Mouse (Mus musculus) hindbrain, embryonic 15.5 days (tissue): Measurements from ENCODE around the gene Lcn11. TPM values are rescaled to one million over a fixed set of nuclear protein-coding genes. Genes with fewer than 3 reads are reported as not detected.
"Not testable (repeated sequence)": the region's sequence is repeated elsewhere in the genome, so short reads cannot be mapped to it uniquely, and the experiment has no call there.

Experiments used
- ATAC-seq: fragments of 200-750 bp; cut with Nextera tagmentation; 2 replicates; pipeline ENCODE4 v1.8.0; 2017; ENCODE audit warnings: low read depth, moderate number of reproducible peaks, moderate TSS enrichment; ENCODE audit not compliant: low FRiP score
- H3K27ac ChIP-seq: fragments of 300-500 bp; sonication (generic); replicated peaks from 2 replicates; pipeline ENCODE4 v1.5.1; 2015; ENCODE audit warnings: mild to moderate bottlenecking, inconsistent platforms
- H3K27me3 ChIP-seq: fragments of 300-500 bp; sonication (generic); 2 replicates; pipeline ENCODE4 v1.6.1; 2015; ENCODE audit warnings: control low read depth, inconsistent platforms
- H3K36me3 ChIP-seq: fragments of 300-500 bp; sonication (generic); 2 replicates; pipeline ENCODE4 v1.6.1; 2015; ENCODE audit warnings: control low read depth, inconsistent platforms
- H3K4me1 ChIP-seq: fragments of 300-500 bp; sonication (generic); replicated peaks from 2 replicates; pipeline ENCODE4 v1.6.1; 2015; ENCODE audit warnings: control low read depth, inconsistent platforms
- H3K4me2 ChIP-seq: fragments of 300-500 bp; sonication (generic); 2 replicates; pipeline ENCODE4 v1.6.1; 2015; ENCODE audit warnings: moderate library complexity, mild to moderate bottlenecking, inconsistent platforms
- H3K4me3 ChIP-seq: fragments of 300-500 bp; sonication (generic); 2 replicates; pipeline ENCODE4 v1.5.1; 2015; ENCODE audit warnings: mild to moderate bottlenecking, inconsistent platforms
- H3K9ac ChIP-seq: fragments of 300-500 bp; sonication (generic); 2 replicates; pipeline ENCODE4 v1.6.1; 2015; ENCODE audit warnings: inconsistent platforms
- H3K9me3 ChIP-seq: fragments of 300-500 bp; sonication (generic); 2 replicates; pipeline ENCODE4 v1.6.1; 2016; ENCODE audit warnings: control low read depth, inconsistent platforms
- WGBS: fragments of 180-500 bp; shearing (Covaris S2); methylation state at CpG from one replicate; pipeline ENCODE4 v1.1.7; 2015; 5-methylcytosine and 5-hydroxymethylcytosine counted together
- polyA plus RNA-seq: library from polyadenylated mRNA; unstranded; fragments of >200 nt; fragmentation: Nextera tagmentation; extraction: Ambion mirVana; gene quantifications from 2 replicates; pipeline ENCODE4 v1.2.1, GENCODE M21; 2015

The Lcn11 gene
- polyA plus RNA-seq, 1 experiment from 2014 or later = not detected

- Histone ChIP-seq H3K27me3 (no peaks in the 10 kb centered on the region), H3K9ac (no peak overlapping the region), H3K4me1 (no peaks in the 10 kb centered on the region), H3K4me2 (no peak overlapping the region), H3K27ac (no peak overlapping the region), H3K36me3 (no peaks in the 10 kb centered on the region), H3K9me3 (no peaks in the 10 kb centered on the region), H3K4me3 (no peak overlapping the region)
- 80% methylated on average over 4 of the region's 4 CpGs for WGBS
- no peak for ATAC-seq
Observed at GRCm38 (mm10) chr2:25780921-25781320, 4.1 kb downstream of the Lcn11 start.

- Histone ChIP-seq H3K4me2 (no peak within 1 kb of the TSS), H3K4me1 (no peaks in the 10 kb centered on the region), H3K27me3 (no peaks in the 10 kb centered on the region), H3K9me3 (no peaks in the 10 kb centered on the region), H3K4me3 (no peak within 1 kb of the TSS), H3K27ac (no peak within 1 kb of the TSS), H3K36me3 (no peaks in the 10 kb centered on the region), H3K9ac (no peak within 1 kb of the TSS)
- WGBS = 88% methylated on average over 3 of the region's 3 CpGs
- no peak for ATAC-seq
Observed at GRCm38 (mm10) chr2:25781957-25782356, 5.1 kb downstream of the Lcn11 start, which contains the start of gene Gm13539. Gm13539 (plus strand) TSS chr2:25782257.

GRCm38 (mm10) chr2:25785573-25786322 lies 8.9 kb downstream of the Lcn11 start:
- H3K27ac ChIP-seq = no peak overlapping the region
- 65% methylated on average over 5 of the region's 5 CpGs for WGBS
- ATAC-seq = no peak
- H3K9ac ChIP-seq = no peak overlapping the region
- no peaks in the 10 kb centered on the region for H3K9me3 ChIP-seq
- no peaks in the 10 kb centered on the region for H3K27me3 ChIP-seq
- no peaks in the 10 kb centered on the region for H3K4me1 ChIP-seq
- H3K4me2 ChIP-seq = no peak overlapping the region
- no peak overlapping the region for H3K4me3 ChIP-seq
- H3K36me3 ChIP-seq = no peaks in the 10 kb centered on the region

- no peak for ATAC-seq
- no peak overlapping the region for H3K4me3 ChIP-seq
- no peaks in the 10 kb centered on the region for H3K27me3 ChIP-seq
- no peak overlapping the region for H3K27ac ChIP-seq
- no peak overlapping the region for H3K4me2 ChIP-seq
- no peaks in the 10 kb centered on the region for H3K4me1 ChIP-seq
- H3K9ac ChIP-seq = no peak overlapping the region
- WGBS = 92% methylated on average over 3 of the region's 3 CpGs
- H3K9me3 ChIP-seq = no peaks in the 10 kb centered on the region
- no peaks in the 10 kb centered on the region for H3K36me3 ChIP-seq
Observed at GRCm38 (mm10) chr2:25789092-25789491, 12.3 kb downstream of the Lcn11 start.

- 0 out of 2 replicates have a peak, but pooled peaks cover 3% of the 10 kb centered on the region for H3K4me1 ChIP-seq
- no peak overlapping the region for H3K9ac ChIP-seq
- 58% methylated on average over 2 of the region's 2 CpGs for WGBS
- no peak overlapping the region for H3K4me3 ChIP-seq
- H3K9me3 ChIP-seq = no peaks in the 10 kb centered on the region
- no peak overlapping the region for H3K4me2 ChIP-seq
- H3K27ac ChIP-seq = no peak overlapping the region
- H3K27me3 ChIP-seq = no peaks in the 10 kb centered on the region
- no peak for ATAC-seq
- H3K36me3 ChIP-seq = no peaks in the 10 kb centered on the region
Observed at GRCm38 (mm10) chr2:25797635-25798034, 20.8 kb downstream of the Lcn11 start.

GRCm38 (mm10) chr2:25798065-25798464 lies 21.2 kb downstream of the Lcn11 start:
- H3K4me1 ChIP-seq = 0 out of 2 replicates have a peak, but pooled peaks cover 3% of the 10 kb centered on the region
- no peaks in the 10 kb centered on the region for H3K9me3 ChIP-seq
- no peaks in the 10 kb centered on the region for H3K27me3 ChIP-seq
- no peak for ATAC-seq
- no peak overlapping the region for H3K4me3 ChIP-seq
- 30% methylated on average over 5 of the region's 5 CpGs for WGBS
- H3K9ac ChIP-seq = no peak overlapping the region
- no peak overlapping the region for H3K4me2 ChIP-seq
- H3K36me3 ChIP-seq = no peaks in the 10 kb centered on the region
- no peak overlapping the region for H3K27ac ChIP-seq

- no peak overlapping the region for H3K9ac ChIP-seq
- no peak overlapping the region for H3K4me3 ChIP-seq
- no peaks in the 10 kb centered on the region for H3K4me1 ChIP-seq
- no peak overlapping the region for H3K27ac ChIP-seq
- no peaks in the 10 kb centered on the region for H3K9me3 ChIP-seq
- 78% methylated on average over 2 of the region's 2 CpGs for WGBS
- H3K36me3 ChIP-seq = no peaks in the 10 kb centered on the region
- no peak for ATAC-seq
- no peaks in the 10 kb centered on the region for H3K27me3 ChIP-seq
- no peak overlapping the region for H3K4me2 ChIP-seq
Observed at GRCm38 (mm10) chr2:25811711-25812110, 34.9 kb downstream of the Lcn11 start.

- Histone ChIP-seq H3K9ac (no peak overlapping the region), H3K4me2 (no peak overlapping the region), H3K27ac (no peak overlapping the region), H3K36me3 (no peaks in the 10 kb centered on the region), H3K4me3 (no peak overlapping the region), H3K9me3 (no peaks in the 10 kb centered on the region), H3K27me3 (no peaks in the 10 kb centered on the region), H3K4me1 (no peaks in the 10 kb centered on the region)
- WGBS = 80% methylated on average over 5 of the region's 5 CpGs
- ATAC-seq = no peak
Observed at GRCm38 (mm10) chr2:25813364-25813763, 36.5 kb downstream of the Lcn11 start.

GRCm38 (mm10) chr2:25815748-25816147 lies 38.9 kb downstream of the Lcn11 start, which contains the start of gene Glt6d1:
Glt6d1 (minus strand) TSS chr2:25815848.
- not testable (repeated sequence) for H3K27ac ChIP-seq, H3K4me2 ChIP-seq, H3K9me3 ChIP-seq, H3K9ac ChIP-seq, H3K4me3 ChIP-seq, H3K36me3 ChIP-seq, H3K4me1 ChIP-seq, ATAC-seq, H3K27me3 ChIP-seq
- WGBS = 80% methylated on average over 1 of the region's 1 CpGs

GRCm38 (mm10) chr2:25822806-25823205 lies 46.0 kb downstream of the Lcn11 start, which contains the start of gene Lcn9:
Lcn9 (plus strand) TSS chr2:25823153.
- H3K27ac ChIP-seq = no peak within 1 kb of the TSS
- H3K36me3 ChIP-seq = no peaks in the 10 kb centered on the region
- no peak within 1 kb of the TSS for H3K9ac ChIP-seq
- no peak within 1 kb of the TSS for H3K4me2 ChIP-seq
- H3K27me3 ChIP-seq = no peaks in the 10 kb centered on the region
- no peak for ATAC-seq
- no peaks in the 10 kb centered on the region for H3K9me3 ChIP-seq
- no peaks in the 10 kb centered on the region for H3K4me1 ChIP-seq
- H3K4me3 ChIP-seq = no peak within 1 kb of the TSS
- 79% methylated on average over 1 of the region's 1 CpGs for WGBS

GRCm38 (mm10) chr2:25824751-25825150 lies 47.9 kb downstream of the Lcn11 start:
- no peak overlapping the region for H3K4me3 ChIP-seq
- H3K9ac ChIP-seq = no peak overlapping the region
- no peaks in the 10 kb centered on the region for H3K27me3 ChIP-seq
- H3K4me2 ChIP-seq = no peak overlapping the region
- WGBS = 89% methylated on average over 3 of the region's 3 CpGs
- no peaks in the 10 kb centered on the region for H3K36me3 ChIP-seq
- H3K27ac ChIP-seq = no peak overlapping the region
- H3K4me1 ChIP-seq = no peaks in the 10 kb centered on the region
- no peak for ATAC-seq
- no peaks in the 10 kb centered on the region for H3K9me3 ChIP-seq

GRCm38 (mm10) chr2:25828344-25828947 lies 51.6 kb downstream of the Lcn11 start:
- Histone ChIP-seq H3K27me3 (no peaks in the 10 kb centered on the region), H3K4me2 (no peak overlapping the region), H3K9me3 (no peaks in the 10 kb centered on the region), H3K36me3 (no peaks in the 10 kb centered on the region), H3K9ac (no peak overlapping the region), H3K4me3 (no peak overlapping the region), H3K4me1 (no peaks in the 10 kb centered on the region), H3K27ac (no peak overlapping the region)
- ATAC-seq = no peak
- 84% methylated on average over 8 of the region's 8 CpGs for WGBS
